Mouse (Mus musculus) bone marrow, adult 2 months (tissue): ENCODE data around the gene Ell3. TPM values are rescaled to one million over a fixed set of nuclear protein-coding genes. Genes with fewer than 3 reads are reported as not detected.

Experiments
- H3K27ac ChIP-seq: fragments of 200-500 bp; 2 replicates; pipeline ENCODE4 v1.5.1; 2012; ENCODE audit warnings: low read depth, mild to moderate bottlenecking, control low read depth, inconsistent platforms, low read length; ENCODE audit not compliant: control insufficient read depth, poor library complexity, insufficient read depth
- H3K4me1 ChIP-seq: fragments of 200-500 bp; 2 replicates; pipeline ENCODE4 v1.6.1; 2011; ENCODE audit warnings: low read length; ENCODE audit not compliant: control insufficient read depth, insufficient read depth
- H3K4me3 ChIP-seq: fragments of 200-500 bp; replicated peaks from 2 replicates; pipeline ENCODE3; 2011; ENCODE audit warnings: mild to moderate bottlenecking, low read depth, low read length, control low read depth; ENCODE audit not compliant: control insufficient read depth
- CTCF ChIP-seq: fragments of 200-500 bp; IDR thresholded peaks from 2 replicates; pipeline ENCODE4 v1.5.1; 2011; ENCODE audit warnings: low read length, control low read depth; ENCODE audit not compliant: control insufficient read depth, insufficient read depth
- POLR2A ChIP-seq: fragments of 200-500 bp; IDR thresholded peaks from 2 replicates; pipeline ENCODE4 v1.6.1; 2011; ENCODE audit warnings: low read depth, mild to moderate bottlenecking, control low read depth, low read length, borderline replicate concordance; ENCODE audit not compliant: control insufficient read depth
- WGBS: fragments of 180-500 bp; shearing (Covaris S2); methylation state at CpG from one replicate; pipeline ENCODE4 v1.1.7; 2018; 5-methylcytosine and 5-hydroxymethylcytosine counted together
- polyA plus RNA-seq: library from polyadenylated mRNA; stranded (reverse); fragments of >200 nt; gene quantifications from 2 replicates; pipeline ENCODE4 v1.2.4, GENCODE M21; 2011; ENCODE audit warnings: low replicate concordance; ENCODE audit not compliant: missing spikeins, insufficient read depth, insufficient read length

Gene Ell3
- polyA plus RNA-seq, 1 experiment: 9.1 TPM

GRCm38 (mm10) chr2:121418476-121418875, 25.6 kb downstream of the Ell3 start:
- no peak for TF ChIP-seq POLR2A
- no peak for TF ChIP-seq CTCF
- Histone ChIP-seq H3K4me1 (no peaks in the 10 kb centered on the region), H3K4me3 (no peak overlapping the region), H3K27ac (no peak overlapping the region)
- WGBS: 88% methylated on average over 3 of the region's 3 CpGs

GRCm38 (mm10) chr2:121416356-121416755, 27.7 kb downstream of the Ell3 start:
- Histone ChIP-seq H3K4me1 (no peaks in the 10 kb centered on the region), H3K4me3 (no peak overlapping the region), H3K27ac (no peak overlapping the region)
- no peak for TF ChIP-seq CTCF
- TF ChIP-seq POLR2A: no peak
- WGBS: 81% methylated on average over 6 of the region's 6 CpGs

- TF ChIP-seq CTCF (no peak), POLR2A (no peak)
- WGBS: 67% methylated on average over 3 of the region's 3 CpGs
- no peaks in the 10 kb centered on the region for H3K4me1 ChIP-seq
- H3K4me3 ChIP-seq: no peak overlapping the region
- no peak overlapping the region for H3K27ac ChIP-seq
These were observed 28.5 kb downstream of the Ell3 start for GRCm38 (mm10) chr2:121415591-121415990.

GRCm38 (mm10) chr2:121415103-121415502, 29.0 kb downstream of the Ell3 start:
- Histone ChIP-seq H3K4me1 (no peaks in the 10 kb centered on the region), H3K27ac (no peak overlapping the region), H3K4me3 (no peak overlapping the region)
- WGBS: 30% methylated on average over 3 of the region's 3 CpGs
- no peak for TF ChIP-seq CTCF
- TF ChIP-seq POLR2A: no peak

GRCm38 (mm10) chr2:121414139-121414685, 29.9 kb downstream of the Ell3 start:
- Histone ChIP-seq H3K4me1 (no peaks in the 10 kb centered on the region), H3K4me3 (peak overlapping the region; percentile 97), H3K27ac (peak overlapping the region; percentile 96)
- WGBS: under 1% methylated on average over 32 of the region's 32 CpGs
- TF ChIP-seq CTCF: no peak
- TF ChIP-seq POLR2A: no peak

- no peak for TF ChIP-seq CTCF
- TF ChIP-seq POLR2A: peak; percentile 91
- under 1% methylated on average over 68 of the region's 68 CpGs for WGBS
These were observed 30.6 kb downstream of the Ell3 start, which contains the start of the genes Pdia3 and Catsper2 for GRCm38 (mm10) chr2:121413387-121414042. TSS of gene Pdia3 (plus strand) at chr2:121413775. TSS of gene Catsper2 (minus strand) at chr2:121413792.

GRCm38 (mm10) chr2:121412843-121413386, 31.2 kb downstream of the Ell3 start:
- no peak for TF ChIP-seq CTCF
- TF ChIP-seq POLR2A: no peak

More at GRCm38 (mm10) chr2:121413387-121414042, 30.6 kb downstream of the Ell3 start, which contains the start of the genes Pdia3 and Catsper2:
- Histone ChIP-seq H3K4me1 (no peaks in the 10 kb centered on the region), H3K4me3 (peak within 1 kb of the TSS; percentile 97), H3K27ac (peak within 1 kb of the TSS; percentile 96)

GRCm38 (mm10) chr2:121408160-121408559, 35.9 kb downstream of the Ell3 start:
- Histone ChIP-seq H3K4me3 (no peak overlapping the region), H3K27ac (no peak overlapping the region), H3K4me1 (no peaks in the 10 kb centered on the region)
- no peak for TF ChIP-seq POLR2A
- TF ChIP-seq CTCF: no peak
- WGBS: 28% methylated on average over 4 of the region's 4 CpGs

More at GRCm38 (mm10) chr2:121412843-121413386, 31.2 kb downstream of the Ell3 start:
- 0% methylated on average over 4 of the region's 4 CpGs for WGBS
- no peaks in the 10 kb centered on the region for H3K4me1 ChIP-seq
- peak overlapping the region; percentile 97 for H3K4me3 ChIP-seq
- H3K27ac ChIP-seq: peak overlapping the region; percentile 96

GRCm38 (mm10) chr2:121403296-121403695, 40.8 kb downstream of the Ell3 start:
- no peak overlapping the region for H3K4me3 ChIP-seq
- H3K4me1 ChIP-seq: no peaks in the 10 kb centered on the region
- H3K27ac ChIP-seq: no peak overlapping the region
- no peak for TF ChIP-seq POLR2A
- TF ChIP-seq CTCF: no peak
